Mouse (Mus musculus): ENCODE measurements around the gene Ubqln4. TPM values are rescaled to one million over a fixed set of nuclear protein-coding genes. Genes with fewer than 3 reads are reported as not detected.
"Not testable (repeated sequence)": the region's sequence is repeated elsewhere in the genome, so short reads cannot be mapped to it uniquely, and the experiment has no call there.

Ubqln4 gene
- polyA plus RNA-seq, 1 experiment from 2014 or later, result 37.4 TPM

GRCm38 (mm10) chr3:88593893-88594580 is 40.5 kb downstream of the Ubqln4 start:
- H3K9ac ChIP-seq (ENCODE audit: low read length), result peak overlapping the region; percentile 27; the same call in 1 of the 2 replicates
- H3K9me3 ChIP-seq (ENCODE audit: control insufficient read depth, low read length), result no peaks in the 10 kb centered on the region
- peak overlapping the region; percentile 19; the same call in 1 of the 2 replicates for H3K4me2 ChIP-seq (ENCODE audit: low read length)
- H3K27me3 ChIP-seq (ENCODE audit: control insufficient read depth, insufficient read depth, low read length), result no peaks in the 10 kb centered on the region
- no peak for ATAC-seq (ENCODE audit: insufficient number of reproducible peaks, insufficient read depth, low FRiP score, low read depth)
- WGBS, result 29% methylated on average over 10 of the region's 10 CpGs
- H3K4me3 ChIP-seq (ENCODE audit: control insufficient read depth in 1 of 2, insufficient read depth in 1 of 2, low read depth in 1 of 2, low read length in 2 of 2), result no peak overlapping the region
- peaks cover 16 to 30% of the 10 kb centered on the region in 2 experiments for H3K4me1 ChIP-seq (ENCODE audit: control insufficient read depth in 2 of 2, insufficient read depth in 2 of 2, low read length in 2 of 2)
- H3K36me3 ChIP-seq (ENCODE audit: control insufficient read depth, insufficient read depth, low read length), result no peaks in the 10 kb centered on the region
- H3K27ac ChIP-seq (replicated peaks in 1 of 2; ENCODE audit: control insufficient read depth in 1 of 2, insufficient read depth in 1 of 2, low read depth in 2 of 2, low read length in 2 of 2), result no peak overlapping the region

DNA sequence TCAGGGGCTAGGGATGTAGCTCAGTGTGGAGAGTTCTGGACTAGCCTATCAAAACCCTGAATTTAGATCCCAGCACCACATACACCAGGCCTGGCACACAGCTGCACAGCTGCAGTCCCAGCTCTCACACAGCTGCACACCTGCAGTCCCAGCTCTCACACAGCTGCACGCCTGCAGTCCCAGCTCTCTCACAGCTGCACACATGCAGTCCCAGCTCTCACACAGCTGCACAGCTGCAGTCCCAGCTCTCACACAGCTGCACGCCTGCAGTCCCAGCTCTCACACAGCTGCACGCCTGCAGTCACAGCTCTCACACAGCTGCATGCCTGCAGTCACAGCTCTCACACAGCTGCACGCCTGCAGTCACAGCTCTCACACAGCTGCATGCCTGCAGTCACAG is 43.0 kb downstream of the Ubqln4 start:
- not testable (repeated sequence) for H3K9me3 ChIP-seq (ENCODE audit: control insufficient read depth, low read length); H3K9ac ChIP-seq (ENCODE audit: low read length); ATAC-seq (ENCODE audit: insufficient number of reproducible peaks, insufficient read depth, low FRiP score, low read depth); H3K27me3 ChIP-seq (ENCODE audit: control insufficient read depth, insufficient read depth, low read length); H3K36me3 ChIP-seq (ENCODE audit: control insufficient read depth, insufficient read depth, low read length); H3K4me2 ChIP-seq (ENCODE audit: low read length); H3K27ac ChIP-seq (replicated peaks in 1 of 2; ENCODE audit: control insufficient read depth in 1 of 2, insufficient read depth in 1 of 2, low read depth in 2 of 2, low read length in 2 of 2); H3K4me3 ChIP-seq (ENCODE audit: control insufficient read depth in 1 of 2, insufficient read depth in 1 of 2, low read depth in 1 of 2, low read length in 2 of 2)
- whole genome bisulfite sequencing, result 80% methylated on average over 4 of the region's 4 CpGs
- peaks cover 9 to 19% of the 10 kb centered on the region in 2 experiments for H3K4me1 ChIP-seq (ENCODE audit: control insufficient read depth in 2 of 2, insufficient read depth in 2 of 2, low read length in 2 of 2)

GRCm38 (mm10) chr3:88602466-88602865 is 48.9 kb downstream of the Ubqln4 start:
- no peak overlapping the region for H3K27ac ChIP-seq (replicated peaks in 1 of 2; ENCODE audit: control insufficient read depth in 1 of 2, insufficient read depth in 1 of 2, low read depth in 2 of 2, low read length in 2 of 2)
- no peak overlapping the region for H3K4me2 ChIP-seq (ENCODE audit: low read length)
- no peak overlapping the region for H3K4me3 ChIP-seq (ENCODE audit: control insufficient read depth in 1 of 2, insufficient read depth in 1 of 2, low read depth in 1 of 2, low read length in 2 of 2)
- WGBS, result 64% methylated on average over 4 of the region's 4 CpGs
- H3K9me3 ChIP-seq (ENCODE audit: control insufficient read depth, low read length), result no peaks in the 10 kb centered on the region
- no peaks in the 10 kb centered on the region for H3K36me3 ChIP-seq (ENCODE audit: control insufficient read depth, insufficient read depth, low read length)
- no peak overlapping the region for H3K9ac ChIP-seq (ENCODE audit: low read length)
- peaks cover 5 to 14% of the 10 kb centered on the region in 2 experiments; a peak in 2 of 4 replicates for H3K4me1 ChIP-seq (ENCODE audit: control insufficient read depth in 2 of 2, insufficient read depth in 2 of 2, low read length in 2 of 2)
- no peak for ATAC-seq (ENCODE audit: insufficient number of reproducible peaks, insufficient read depth, low FRiP score, low read depth)
- 0 out of 2 replicates have a peak, but pooled peaks cover 5% of the 10 kb centered on the region for H3K27me3 ChIP-seq (ENCODE audit: control insufficient read depth, insufficient read depth, low read length)

- Histone ChIP-seq H3K9ac (ENCODE audit: low read length) (no peak overlapping the region; the same call in 1 of the 2 replicates), H3K9me3 (ENCODE audit: control insufficient read depth, low read length) (no peaks in the 10 kb centered on the region), H3K4me3 (ENCODE audit: control insufficient read depth in 1 of 2, insufficient read depth in 1 of 2, low read depth in 1 of 2, low read length in 2 of 2) (no peak overlapping the region), H3K27me3 (ENCODE audit: control insufficient read depth, insufficient read depth, low read length) (0 out of 2 replicates have a peak, but pooled peaks cover 5% of the 10 kb centered on the region), H3K4me1 (ENCODE audit: control insufficient read depth in 2 of 2, insufficient read depth in 2 of 2, low read length in 2 of 2) (peaks cover 9 to 24% of the 10 kb centered on the region in 2 experiments), H3K4me2 (ENCODE audit: low read length) (no peak overlapping the region), H3K36me3 (ENCODE audit: control insufficient read depth, insufficient read depth, low read length) (no peaks in the 10 kb centered on the region), H3K27ac (replicated peaks in 1 of 2; ENCODE audit: control insufficient read depth in 1 of 2, insufficient read depth in 1 of 2, low read depth in 2 of 2, low read length in 2 of 2) (peak overlapping the region; percentile 64 to 74; a peak in 3 of 4 replicates)
- ATAC-seq (ENCODE audit: insufficient number of reproducible peaks, insufficient read depth, low FRiP score, low read depth), result peak; percentile 69
- WGBS, result 28% methylated on average over 6 of the region's 6 CpGs
These were observed 50.2 kb downstream of the Ubqln4 start for GRCm38 (mm10) chr3:88603714-88604161.

DNA sequence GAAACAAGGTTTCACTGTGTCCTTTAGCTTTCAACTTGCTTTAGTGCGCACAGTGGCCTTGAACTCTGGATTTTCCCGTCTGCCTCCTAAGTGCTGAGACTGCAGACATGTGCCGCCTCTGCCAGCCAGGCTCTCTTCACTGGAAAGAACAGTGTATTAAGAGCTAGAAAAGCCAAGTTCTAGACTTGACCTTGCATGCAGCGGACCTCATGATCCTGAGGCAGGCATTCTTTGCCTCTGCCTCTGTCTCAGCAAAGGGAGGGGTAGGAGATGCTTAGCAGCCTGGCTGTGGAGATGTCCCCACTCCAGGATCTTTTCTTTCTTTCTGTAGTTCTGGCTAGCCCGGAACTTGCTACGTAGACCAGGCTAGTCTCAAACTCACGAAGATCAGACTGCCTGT is 51.3 kb downstream of the Ubqln4 start:
- ATAC-seq (ENCODE audit: insufficient number of reproducible peaks, insufficient read depth, low FRiP score, low read depth), result no peak
- Histone ChIP-seq H3K4me2 (ENCODE audit: low read length) (no peak overlapping the region), H3K4me1 (ENCODE audit: control insufficient read depth in 2 of 2, insufficient read depth in 2 of 2, low read length in 2 of 2) (peaks cover 9 to 31% of the 10 kb centered on the region in 2 experiments), H3K9ac (ENCODE audit: low read length) (no peak overlapping the region), H3K27me3 (ENCODE audit: control insufficient read depth, insufficient read depth, low read length) (0 out of 2 replicates have a peak, but pooled peaks cover 5% of the 10 kb centered on the region), H3K4me3 (ENCODE audit: control insufficient read depth in 1 of 2, insufficient read depth in 1 of 2, low read depth in 1 of 2, low read length in 2 of 2) (no peak overlapping the region), H3K9me3 (ENCODE audit: control insufficient read depth, low read length) (no peaks in the 10 kb centered on the region), H3K36me3 (ENCODE audit: control insufficient read depth, insufficient read depth, low read length) (no peaks in the 10 kb centered on the region), H3K27ac (replicated peaks in 1 of 2; ENCODE audit: control insufficient read depth in 1 of 2, insufficient read depth in 1 of 2, low read depth in 2 of 2, low read length in 2 of 2) (0 out of 4 replicates have a peak overlapping the region, but pooled peaks of 1 of the 2 experiments have one; percentile 24)
- WGBS, result 89% methylated on average over 7 of the region's 7 CpGs

GRCm38 (mm10) chr3:88605666-88606065 is 52.1 kb downstream of the Ubqln4 start, which contains the start of gene Arhgef2:
Arhgef2 (plus strand) TSS chr3:88605966.
- WGBS, result 90% methylated on average over 2 of the region's 2 CpGs
- H3K27me3 ChIP-seq (ENCODE audit: control insufficient read depth, insufficient read depth, low read length); H3K9me3 ChIP-seq (ENCODE audit: control insufficient read depth, low read length); H3K36me3 ChIP-seq (ENCODE audit: control insufficient read depth, insufficient read depth, low read length); ATAC-seq (ENCODE audit: insufficient number of reproducible peaks, insufficient read depth, low FRiP score, low read depth): not testable (repeated sequence)
- H3K4me3 ChIP-seq (ENCODE audit: control insufficient read depth in 1 of 2, insufficient read depth in 1 of 2, low read depth in 1 of 2, low read length in 2 of 2), result peak within 1 kb of the TSS in 1 of 2 experiments; percentile 33; a peak in 1 of 4 replicates
- peak within 1 kb of the TSS; percentile 62; the same call in 1 of the 2 replicates for H3K9ac ChIP-seq (ENCODE audit: low read length)
- H3K4me2 ChIP-seq (ENCODE audit: low read length), result peak within 1 kb of the TSS; percentile 81
- peaks cover 9 to 31% of the 10 kb centered on the region in 2 experiments for H3K4me1 ChIP-seq (ENCODE audit: control insufficient read depth in 2 of 2, insufficient read depth in 2 of 2, low read length in 2 of 2)
- peak within 1 kb of the TSS in 1 of 2 experiments; percentile 24; a peak in 1 of 4 replicates for H3K27ac ChIP-seq (replicated peaks in 1 of 2; ENCODE audit: control insufficient read depth in 1 of 2, insufficient read depth in 1 of 2, low read depth in 2 of 2, low read length in 2 of 2)

GRCm38 (mm10) chr3:88607065-88607757 is 53.7 kb downstream of the Ubqln4 start:
- H3K27me3 ChIP-seq (ENCODE audit: control insufficient read depth, insufficient read depth, low read length), result 0 out of 2 replicates have a peak, but pooled peaks cover 5% of the 10 kb centered on the region
- ATAC-seq (ENCODE audit: insufficient number of reproducible peaks, insufficient read depth, low FRiP score, low read depth), result peak; percentile 80
- under 1% methylated on average over 20 of the region's 20 CpGs for WGBS

More at GRCm38 (mm10) chr3:88607065-88607757, 53.7 kb downstream of the Ubqln4 start:
- peak overlapping the region in 1 of 2 experiments; percentile 12; a peak in 1 of 4 replicates for H3K27ac ChIP-seq (replicated peaks in 1 of 2; ENCODE audit: control insufficient read depth in 1 of 2, insufficient read depth in 1 of 2, low read depth in 2 of 2, low read length in 2 of 2)
- H3K4me3 ChIP-seq (ENCODE audit: control insufficient read depth in 1 of 2, insufficient read depth in 1 of 2, low read depth in 1 of 2, low read length in 2 of 2), result peak overlapping the region; percentile 27 to 33
- peak overlapping the region; percentile 81 for H3K4me2 ChIP-seq (ENCODE audit: low read length)
- H3K9ac ChIP-seq (ENCODE audit: low read length), result peak overlapping the region; percentile 68
- H3K9me3 ChIP-seq (ENCODE audit: control insufficient read depth, low read length), result no peaks in the 10 kb centered on the region
- peaks cover 9 to 31% of the 10 kb centered on the region in 2 experiments for H3K4me1 ChIP-seq (ENCODE audit: control insufficient read depth in 2 of 2, insufficient read depth in 2 of 2, low read length in 2 of 2)
- no peaks in the 10 kb centered on the region for H3K36me3 ChIP-seq (ENCODE audit: control insufficient read depth, insufficient read depth, low read length)
